8 mouse cellular contexts compared by ENCODE assay signal in the genomic region with DNA sequence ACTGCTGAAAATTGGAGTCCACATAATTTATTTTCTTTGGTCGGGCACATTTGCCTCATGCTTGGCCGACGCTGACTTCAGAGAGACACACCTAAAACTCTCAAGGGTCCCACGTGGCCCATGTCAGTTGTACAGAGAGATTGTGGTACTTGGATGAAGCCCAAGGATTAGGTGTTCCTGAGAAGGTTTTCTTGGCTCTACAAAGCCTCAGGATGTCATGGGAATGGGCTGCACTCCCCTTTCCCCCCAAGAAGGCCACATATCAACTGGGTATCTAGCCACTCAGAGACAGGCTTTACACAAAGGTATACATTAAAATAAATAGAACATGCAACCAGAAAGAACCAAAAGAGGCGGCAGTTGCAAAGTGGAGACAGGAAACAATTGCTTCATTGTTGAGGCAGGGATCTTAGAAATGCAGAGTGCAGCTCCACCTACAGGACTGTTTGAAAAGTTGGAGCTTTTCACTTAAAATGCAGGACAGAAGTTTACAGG.
DNase-seq lines count a peak whose midpoint lies in the region; ATAC-seq lines count a peak whose summit lies in the region.

No protein-coding gene starts in this region.

- peak; percentile 28 for DNase-seq in urinary bladder, postnatal 14 days (ENCODE audit: low spot score)
- DNase-seq in urinary bladder, postnatal 10 days (ENCODE audit: low spot score): no peak
- peak; percentile 73 for DNase-seq in embryo, embryonic 11 days
- peak; percentile 5 to 54 for DNase-seq in left cerebral cortex, adult 9 months (ENCODE audit: low spot score in 2 of 2)
- DNase-seq in mesoderm, embryonic 11.5 days (ENCODE audit: low read depth, low spot score): peak; percentile 63
- peak; percentile 66 for DNase-seq in splenic B cell, adult 2 months (ENCODE audit: low read depth, low spot score)

- 8% methylated on average over 5 of the region's 5 CpGs for WGBS in intestine, embryonic 15.5 days

- H3K4me2 ChIP-seq in intestine, embryonic 15.5 days (replicated peaks): peak overlapping the region; percentile 47

- ATAC-seq in granulocyte monocyte progenitor cell, adult 5-6 weeks (replicated peaks; ENCODE audit: poor library complexity, severe bottlenecking): peak; percentile 83
- ATAC-seq in intestine, embryonic 15.5 days: peak; percentile 77

- H3K27me3 ChIP-seq in intestine, embryonic 15.5 days (replicated peaks): no peaks in the 10 kb centered on the region
- H3K27me3 ChIP-seq in splenic B cell, adult 2 months (ENCODE audit: control insufficient read depth, insufficient read depth, low read length, poor library complexity, severe bottlenecking): no peaks in the 10 kb centered on the region

- H3K36me3 ChIP-seq in intestine, embryonic 15.5 days: no peaks in the 10 kb centered on the region
- no peaks in the 10 kb centered on the region for H3K36me3 ChIP-seq in splenic B cell, adult 2 months (ENCODE audit: control insufficient read depth, insufficient read depth, low read length, poor library complexity, severe bottlenecking)

- 0 out of 2 replicates have a peak, but pooled peaks cover 7% of the 10 kb centered on the region for H3K4me1 ChIP-seq in intestine, embryonic 15.5 days (replicated peaks)

- H3K9ac ChIP-seq in intestine, embryonic 15.5 days: no peak overlapping the region

- peak overlapping the region; percentile 66 for H3K27ac ChIP-seq in intestine, embryonic 15.5 days

- H3K4me3 ChIP-seq in intestine, embryonic 15.5 days (replicated peaks): no peak overlapping the region

- H3K9me3 ChIP-seq in intestine, embryonic 15.5 days: no peaks in the 10 kb centered on the region
